Mouse (Mus musculus): Measurements from ENCODE around the gene Zfp444.
"Not testable (repeated sequence)": the region's sequence is repeated elsewhere in the genome, so short reads cannot be mapped to it uniquely, and the experiment has no call there.

Zfp444 gene

GRCm38 (mm10) chr7:6221978-6222377, 50.0 kb downstream of the Zfp444 start, which contains the start of gene Zscan5b:
Gene Zscan5b (plus strand): TSS chr7:6222278.
- no peak for DNase-seq

- DNase-seq: not testable (repeated sequence)
Measured at GRCm38 (mm10) chr7:6228491-6228890, 56.5 kb downstream of the Zfp444 start.

- no peak for DNase-seq
Measured at GRCm38 (mm10) chr7:6239787-6240186, 67.8 kb downstream of the Zfp444 start.

DNA sequence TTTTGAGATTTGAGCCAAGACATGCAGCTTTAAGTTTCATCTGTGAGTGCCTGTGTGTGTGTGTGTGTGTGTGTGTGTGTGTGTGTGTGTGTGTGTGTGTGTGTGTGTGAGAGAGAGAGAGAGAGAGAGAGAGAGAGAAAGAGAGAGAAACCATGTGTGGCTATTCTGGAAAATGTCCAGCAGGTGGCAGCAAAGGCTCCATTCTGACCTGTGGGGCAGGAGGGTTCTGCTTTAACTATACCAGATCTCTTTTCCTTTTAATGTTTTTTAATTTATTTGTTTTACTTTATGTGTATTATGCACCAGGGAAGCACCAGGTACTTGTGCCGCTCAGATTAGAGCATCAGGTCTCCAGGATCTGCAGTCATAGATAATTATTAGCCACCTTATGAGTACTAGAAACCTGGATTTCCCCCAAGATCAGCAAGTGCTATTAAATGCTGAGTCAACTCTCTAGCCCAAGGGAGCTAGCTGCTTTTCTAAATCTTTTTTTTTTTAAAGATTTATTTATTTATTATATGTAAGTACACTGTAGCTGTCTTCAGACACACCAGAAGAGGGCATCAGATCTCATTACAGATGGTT, 68.9 kb downstream of the Zfp444 start:
- peak; percentile 18 for DNase-seq
